ENCODE assay signal across 8 mouse cellular contexts in the genomic region with DNA sequence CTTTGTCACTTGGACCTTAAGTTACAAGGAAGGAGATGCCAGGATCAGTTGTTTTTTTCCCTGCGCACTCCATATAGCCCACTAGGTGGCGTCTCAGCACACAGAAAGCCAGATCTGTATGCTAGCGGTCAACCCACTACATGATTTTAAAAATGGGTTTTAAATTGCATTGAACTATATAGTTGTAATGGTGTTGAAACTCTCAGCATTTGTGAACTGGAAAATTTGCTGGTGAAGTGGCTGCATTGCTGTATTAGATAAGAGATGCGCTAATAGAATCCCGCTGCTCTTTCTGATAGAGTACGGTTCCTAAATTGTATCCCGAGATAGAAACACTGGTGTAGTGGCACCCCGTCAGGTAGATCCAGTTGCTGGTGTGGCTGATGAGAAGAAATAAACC.
DNase-seq lines count a peak whose midpoint lies in the region; ATAC-seq and TF ChIP-seq lines count a peak whose summit lies in the region.

No protein-coding gene starts in this region.

- H3K9me3 ChIP-seq in embryonic facial prominence, embryonic 12.5 days = no peaks in the 10 kb centered on the region
- no peaks in the 10 kb centered on the region for H3K9me3 ChIP-seq in heart, embryonic 12.5 days (replicated peaks)
- H3K9me3 ChIP-seq in kidney, embryonic 16.5 days (ENCODE audit: low read length) = no peaks in the 10 kb centered on the region
- no peaks in the 10 kb centered on the region for H3K9me3 ChIP-seq in limb, embryonic 14.5 days (ENCODE audit: control insufficient read depth, low read length)
- no peaks in the 10 kb centered on the region for H3K9me3 ChIP-seq in neural tube, embryonic 15.5 days (replicated peaks)

- no peak overlapping the region for H3K9ac ChIP-seq in embryonic facial prominence, embryonic 12.5 days
- peak overlapping the region; percentile 37; the same call in 1 of the 2 replicates for H3K9ac ChIP-seq in heart, embryonic 12.5 days
- H3K9ac ChIP-seq in kidney, embryonic 16.5 days (replicated peaks; ENCODE audit: low read length) = no peak overlapping the region
- H3K9ac ChIP-seq in limb, embryonic 14.5 days (ENCODE audit: low read depth, low read length, severe bottlenecking) = no peak overlapping the region
- H3K9ac ChIP-seq in neural tube, embryonic 15.5 days (replicated peaks) = no peak overlapping the region

- H3K27ac ChIP-seq in embryonic facial prominence, embryonic 12.5 days = no peak overlapping the region
- H3K27ac ChIP-seq in heart, embryonic 12.5 days (ENCODE audit: poor library complexity, severe bottlenecking) = no peak overlapping the region
- H3K27ac ChIP-seq in kidney, embryonic 16.5 days (ENCODE audit: low read length) = no peak overlapping the region
- H3K27ac ChIP-seq in limb, embryonic 14.5 days (replicated peaks; ENCODE audit: low read depth, low read length) = no peak overlapping the region
- H3K27ac ChIP-seq in neural tube, embryonic 15.5 days (replicated peaks) = peak overlapping the region; percentile 42; the same call in 1 of the 2 replicates

- peaks cover 33% of the 10 kb centered on the region for H3K4me1 ChIP-seq in embryonic facial prominence, embryonic 12.5 days
- peaks cover 16% of the 10 kb centered on the region for H3K4me1 ChIP-seq in heart, embryonic 12.5 days (replicated peaks)
- H3K4me1 ChIP-seq in kidney, embryonic 16.5 days (ENCODE audit: insufficient read depth, low read length) = peaks cover 18% of the 10 kb centered on the region
- peaks cover 20% of the 10 kb centered on the region for H3K4me1 ChIP-seq in limb, embryonic 14.5 days (ENCODE audit: control insufficient read depth, insufficient read depth, low read length)
- peaks cover 15% of the 10 kb centered on the region for H3K4me1 ChIP-seq in neural tube, embryonic 15.5 days

- 25% methylated on average over 8 of the region's 8 CpGs for WGBS in embryonic facial prominence, embryonic 12.5 days
- 20% methylated on average over 8 of the region's 8 CpGs for WGBS in heart, embryonic 12.5 days
- 35% methylated on average over 8 of the region's 8 CpGs for WGBS in kidney, embryonic 16.5 days
- WGBS in limb, embryonic 14.5 days = 32% methylated on average over 8 of the region's 8 CpGs
- 29% methylated on average over 8 of the region's 8 CpGs for WGBS in neural tube, embryonic 15.5 days

- peak; percentile 54 for DNase-seq in 3T3-L1 (ENCODE audit: low read depth, low spot score)
- DNase-seq in adrenal gland, postnatal 36 days = peak; percentile 67 to 70
- DNase-seq in limb, embryonic 14.5 days (ENCODE audit: low spot score) = peak; percentile 76

- no peak for TF ChIP-seq POLR2A in limb, embryonic 14.5 days (IDR thresholded peaks at IDR 0.05; ENCODE audit: borderline replicate concordance, extremely low read depth, insufficient read depth, insufficient read length)

- ATAC-seq in embryonic facial prominence, embryonic 12.5 days (ENCODE audit: insufficient number of reproducible peaks, insufficient read depth, low FRiP score, low TSS enrichment) = 0 out of 2 replicates have a peak, but pooled peaks have one; percentile 41
- ATAC-seq in heart, embryonic 12.5 days (ENCODE audit: insufficient number of reproducible peaks, low FRiP score) = no peak
- ATAC-seq in kidney, embryonic 16.5 days (ENCODE audit: low FRiP score, low TSS enrichment) = 0 out of 2 replicates have a peak, but pooled peaks have one; percentile 27
- peak; percentile 45; the same call in 1 of the 2 replicates for ATAC-seq in limb, embryonic 14.5 days (ENCODE audit: low FRiP score, low read depth)
- peak; percentile 75 for ATAC-seq in neural tube, embryonic 15.5 days (ENCODE audit: low FRiP score)
- no peak for ATAC-seq in megakaryocyte, adult 5-6 weeks (ENCODE audit: poor library complexity, severe bottlenecking)

- no peaks in the 10 kb centered on the region for H3K27me3 ChIP-seq in embryonic facial prominence, embryonic 12.5 days
- H3K27me3 ChIP-seq in heart, embryonic 12.5 days (replicated peaks) = no peaks in the 10 kb centered on the region
- no peaks in the 10 kb centered on the region; the same call in 1 of the 2 replicates for H3K27me3 ChIP-seq in kidney, embryonic 16.5 days (ENCODE audit: insufficient read depth, low read length)
- no peaks in the 10 kb centered on the region for H3K27me3 ChIP-seq in limb, embryonic 14.5 days (ENCODE audit: control insufficient read depth, insufficient read depth, low read length)
- H3K27me3 ChIP-seq in neural tube, embryonic 15.5 days (replicated peaks) = peaks cover 2% of the 10 kb centered on the region; the same call in 1 of the 2 replicates

- H3K36me3 ChIP-seq in embryonic facial prominence, embryonic 12.5 days = no peaks in the 10 kb centered on the region
- H3K36me3 ChIP-seq in heart, embryonic 12.5 days = no peaks in the 10 kb centered on the region
- no peaks in the 10 kb centered on the region for H3K36me3 ChIP-seq in kidney, embryonic 16.5 days (ENCODE audit: insufficient read depth, low read length)
- no peaks in the 10 kb centered on the region for H3K36me3 ChIP-seq in limb, embryonic 14.5 days (ENCODE audit: control insufficient read depth, insufficient read depth, low read length)
- no peaks in the 10 kb centered on the region for H3K36me3 ChIP-seq in neural tube, embryonic 15.5 days

- no peak overlapping the region for H3K4me3 ChIP-seq in embryonic facial prominence, embryonic 12.5 days
- peak overlapping the region; percentile 40 for H3K4me3 ChIP-seq in heart, embryonic 12.5 days
- H3K4me3 ChIP-seq in kidney, embryonic 16.5 days (ENCODE audit: low read length) = no peak overlapping the region
- no peak overlapping the region for H3K4me3 ChIP-seq in limb, embryonic 14.5 days (replicated peaks; ENCODE audit: low read length)
- peak overlapping the region; percentile 11; the same call in 1 of the 2 replicates for H3K4me3 ChIP-seq in neural tube, embryonic 15.5 days (replicated peaks)

- peak overlapping the region; percentile 35 for H3K4me2 ChIP-seq in embryonic facial prominence, embryonic 12.5 days (replicated peaks)
- peak overlapping the region; percentile 73 for H3K4me2 ChIP-seq in heart, embryonic 12.5 days
- peak overlapping the region; percentile 28 for H3K4me2 ChIP-seq in kidney, embryonic 16.5 days (replicated peaks; ENCODE audit: low read depth, low read length)
- H3K4me2 ChIP-seq in limb, embryonic 14.5 days (replicated peaks; ENCODE audit: low read depth, low read length, severe bottlenecking) = peak overlapping the region; percentile 16
- peak overlapping the region; percentile 54 for H3K4me2 ChIP-seq in neural tube, embryonic 15.5 days

Comparison
In these comparisons a context has a peak if more than half of its experiments do, and no peak if none do; other contexts are left out.
1. ATAC-seq: peak in embryonic facial prominence, embryonic 12.5 days (single experiment), kidney, embryonic 16.5 days (single experiment), limb, embryonic 14.5 days (single experiment) and neural tube, embryonic 15.5 days (single experiment); none in heart, embryonic 12.5 days (single experiment) and megakaryocyte, adult 5-6 weeks (single experiment).
2. H3K4me2 ChIP-seq: peak in every context shown above with its lines; median percentile 73 in heart, embryonic 12.5 days; 54 in neural tube, embryonic 15.5 days; 35 in embryonic facial prominence, embryonic 12.5 days; 28 in kidney, embryonic 16.5 days; 16 in limb, embryonic 14.5 days.
3. H3K4me3 ChIP-seq: peak in heart, embryonic 12.5 days (single experiment) and neural tube, embryonic 15.5 days (single experiment); none in embryonic facial prominence, embryonic 12.5 days (single experiment), kidney, embryonic 16.5 days (single experiment) and limb, embryonic 14.5 days (single experiment).
4. Peak in every context shown above with its lines, with median percentiles within 50 percentile points of each other: DNase-seq.